19 mouse cellular contexts compared by ENCODE assay signal in the genomic region with DNA sequence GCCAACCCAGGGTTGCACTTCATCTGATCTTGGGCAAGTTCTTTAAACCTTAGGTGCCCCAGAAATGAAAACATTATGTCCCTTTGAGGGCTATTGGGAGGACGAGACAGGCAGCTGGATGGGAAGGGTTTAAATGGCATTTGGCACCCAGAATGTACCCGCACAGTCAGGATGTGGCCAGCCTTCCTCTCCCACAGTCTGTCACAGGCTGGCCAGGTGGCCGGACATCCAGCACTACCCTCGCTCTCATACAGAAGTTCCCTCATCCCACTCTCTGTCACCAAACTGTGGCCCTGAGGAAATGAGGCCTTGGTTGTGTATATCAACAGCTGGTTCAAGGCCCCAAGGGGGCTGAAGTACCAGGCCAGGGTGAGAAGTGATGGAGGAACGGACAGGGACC.
"Had no signal": no experiment of that assay in that cellular context is flagged by ENCODE, and none has a peak within 500 bp of the region (broad histone marks: within the 10 kb centered on the region; RNA-seq: fewer than 3 reads in every experiment).

No protein-coding gene starts in this region.

- ATAC-seq: liver, postnatal 0 days; lung, postnatal 0 days had no signal

- H3K27me3 ChIP-seq: limb, embryonic 12.5 days; limb, embryonic 15.5 days; stomach, embryonic 15.5 days had no signal

- H3K4me3 ChIP-seq: limb, embryonic 12.5 days; limb, embryonic 15.5 days; megakaryocyte, embryonic 14.5 days; midbrain, embryonic 10.5 days; stomach, embryonic 15.5 days had no signal

- H3K27ac ChIP-seq: kidney, postnatal 0 days; limb, embryonic 12.5 days; limb, embryonic 15.5 days; liver, embryonic 14.5 days; macrophage; midbrain, embryonic 10.5 days; stomach, embryonic 15.5 days had no signal

- DNase-seq: kidney, adult 2 months; kidney, postnatal 25 days; left cerebral cortex, postnatal 4 days; liver, postnatal 0 days; lung, embryonic 14.5 days; midbrain, embryonic 14.5 days; spleen, adult 18-20 months; thymus, adult 18-20 months; thymus, postnatal 14 days; thymus, postnatal 4 days had no signal
